Mouse (Mus musculus): Measurements from ENCODE around the gene Sirt6.

The Sirt6 gene

GRCm38 (mm10) chr10:81623441-81623840 is 4.2 kb downstream of the Sirt6 start:
- no peak for DNase-seq

DNA sequence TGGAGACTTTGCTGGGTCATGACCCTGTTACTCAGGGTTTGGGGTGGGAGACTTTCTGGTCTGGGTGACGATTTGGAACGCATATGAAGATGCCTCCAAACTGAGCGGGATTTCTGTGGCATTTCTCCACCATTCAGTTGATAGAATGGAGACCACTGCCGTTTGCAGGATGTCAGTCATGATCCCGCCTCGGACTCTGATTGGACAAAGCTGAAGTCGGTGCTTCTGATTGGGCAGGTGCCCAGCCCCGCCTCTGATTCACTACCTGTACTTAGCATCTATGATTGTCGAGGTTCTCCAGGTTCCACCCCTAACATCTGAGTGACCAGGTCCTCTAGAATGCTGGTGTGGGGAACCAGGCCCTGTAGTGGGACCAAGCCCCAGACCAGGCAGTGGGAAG is 6.8 kb downstream of the Sirt6 start:
- no peak for DNase-seq

DNA sequence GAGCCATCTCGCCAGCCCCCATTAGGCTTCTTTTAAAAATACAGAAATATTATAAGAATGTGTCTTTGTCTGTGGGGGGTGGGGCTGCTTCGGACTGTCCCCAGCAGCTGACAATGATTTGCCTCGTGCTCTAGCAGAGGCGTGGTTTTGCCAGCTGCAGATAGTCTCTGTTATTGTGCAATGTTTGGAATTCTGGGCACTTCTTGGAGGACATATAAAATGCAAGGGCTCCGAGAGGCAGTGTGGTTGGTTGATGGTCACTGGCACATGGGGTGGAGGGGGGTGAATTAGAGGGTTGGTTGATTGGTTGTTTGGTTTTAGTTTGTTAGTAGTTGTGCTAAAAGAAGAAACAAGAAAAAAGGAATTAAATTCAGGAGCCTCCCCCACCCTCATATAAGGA is 7.6 kb downstream of the Sirt6 start:
- DNase-seq: no peak

GRCm38 (mm10) chr10:81615486-81615885 is 12.1 kb downstream of the Sirt6 start:
- no peak for DNase-seq

DNA sequence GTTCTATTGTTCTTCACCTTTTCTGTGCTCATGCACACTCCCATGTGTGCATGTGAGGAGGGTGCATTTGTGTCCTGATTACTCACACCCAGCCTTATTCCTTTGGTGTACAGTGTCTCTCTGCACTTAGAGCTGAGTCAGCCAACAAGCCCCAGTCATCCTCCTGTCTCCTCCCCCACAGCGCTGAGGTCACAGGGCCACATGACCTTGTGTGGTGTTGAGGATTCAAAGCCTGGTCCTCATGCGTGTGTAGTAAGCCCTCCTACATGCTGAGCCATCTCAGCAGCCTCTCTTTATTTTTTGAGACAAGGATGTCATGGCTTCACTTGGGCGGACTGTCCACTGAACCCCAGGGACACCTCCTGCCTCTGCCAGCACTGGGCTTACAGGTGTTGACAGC is 14.8 kb downstream of the Sirt6 start:
- no peak for DNase-seq

- no peak for DNase-seq
Measured at GRCm38 (mm10) chr10:81608308-81608707, 19.3 kb downstream of the Sirt6 start.

GRCm38 (mm10) chr10:81605974-81606751 is 21.4 kb downstream of the Sirt6 start, which contains the start of gene BC025920:
BC025920 (plus strand) TSS chr10:81606270.
- DNase-seq: peak; percentile 97

- no peak for DNase-seq
Measured at GRCm38 (mm10) chr10:81605666-81605973, 22.0 kb downstream of the Sirt6 start.

DNA sequence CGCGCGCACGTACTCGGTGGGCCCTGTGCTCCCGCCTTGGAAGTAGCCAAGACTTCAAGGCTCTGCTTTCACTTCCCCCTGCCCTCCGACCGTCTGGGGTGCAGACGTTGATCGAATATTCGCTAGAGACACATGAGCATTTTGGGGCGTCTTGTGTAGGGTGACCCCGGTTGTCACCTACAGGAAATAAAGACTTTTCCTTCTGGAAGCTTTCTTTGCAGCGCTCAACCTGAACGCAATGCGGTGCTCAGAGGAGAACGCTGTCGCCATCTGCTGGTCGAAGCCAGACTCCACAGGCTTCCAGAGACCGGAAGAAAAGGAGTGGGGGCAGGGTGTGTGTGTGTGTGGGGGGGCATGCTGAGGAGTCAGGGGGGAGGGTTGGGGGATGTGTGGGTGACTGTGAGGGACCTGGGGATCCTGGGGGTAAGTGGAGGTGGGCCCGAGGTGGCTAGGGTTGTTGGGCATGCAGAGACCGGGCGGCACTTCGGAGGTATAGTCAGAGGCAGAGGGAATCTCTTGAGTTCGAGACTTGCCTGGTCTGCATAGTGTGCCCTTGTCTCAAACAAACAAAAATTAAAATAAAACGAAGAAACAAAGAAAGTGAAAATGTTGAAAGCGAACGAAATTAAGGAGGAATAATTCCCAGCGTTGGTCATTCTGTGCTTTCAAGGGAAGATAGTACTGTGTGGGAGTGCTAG is 22.5 kb downstream of the Sirt6 start:
- DNase-seq: peak; percentile 90

DNA sequence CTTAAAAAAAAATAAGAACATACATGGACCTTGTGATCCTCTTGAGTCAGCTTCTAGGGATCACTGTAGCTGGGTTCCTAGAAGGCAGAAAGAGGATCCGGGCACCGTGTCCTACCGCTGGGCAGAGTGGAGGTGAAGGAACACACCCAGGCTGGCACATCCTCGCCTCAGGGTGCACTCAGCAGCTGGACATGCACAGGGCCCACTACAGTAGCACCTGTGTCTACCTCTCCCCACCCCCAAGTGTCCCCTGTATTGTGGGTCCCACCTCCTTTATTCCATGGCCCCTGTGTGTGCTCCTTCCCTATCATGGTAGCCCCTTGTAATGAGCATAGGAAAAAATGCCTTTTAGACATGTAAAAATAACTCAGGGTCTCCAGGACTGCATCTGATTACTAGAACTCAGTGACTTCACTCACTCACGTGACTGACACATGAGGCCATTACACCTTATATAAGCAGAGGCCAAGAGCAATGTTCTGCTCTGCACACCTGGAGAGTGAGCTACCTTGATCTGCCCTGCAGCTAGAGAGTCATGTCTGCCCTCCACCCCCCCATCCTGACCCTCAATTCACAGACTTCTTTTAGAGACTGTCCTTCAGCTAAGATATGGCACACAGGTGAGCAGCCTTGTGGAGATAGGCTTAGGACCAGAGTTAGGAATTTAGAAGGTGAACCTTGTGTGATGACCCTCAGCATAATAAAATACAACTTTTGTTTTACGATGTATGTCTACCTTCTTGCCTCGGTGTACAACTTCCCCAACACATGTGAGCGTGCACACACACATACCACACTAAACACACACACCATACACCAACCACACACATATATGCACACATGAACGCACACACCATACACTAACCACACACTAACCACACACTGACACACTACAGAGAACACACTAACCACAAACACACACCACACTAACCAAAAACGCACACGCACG is 23.3 kb downstream of the Sirt6 start:
- DNase-seq: no peak

DNA sequence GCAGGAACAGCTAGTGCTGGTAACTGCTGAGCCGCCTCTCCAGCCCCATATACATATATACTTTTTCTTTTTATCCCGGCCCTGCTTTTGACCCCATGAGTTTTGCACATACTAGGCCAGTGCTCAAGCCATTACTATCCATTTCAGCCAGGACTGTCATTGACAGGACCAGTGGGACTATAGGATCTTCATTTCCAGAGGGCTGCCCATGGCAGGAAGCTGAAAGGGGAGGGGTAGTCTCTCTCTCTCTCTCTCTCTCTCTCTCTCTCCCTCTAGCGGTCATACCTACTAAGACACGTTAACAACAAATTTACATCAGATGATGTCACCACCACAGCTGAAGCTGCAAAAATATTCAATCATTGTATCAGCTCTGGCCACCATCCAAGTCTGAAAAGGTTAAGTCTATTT is 24.9 kb downstream of the Sirt6 start:
- peak; percentile 44 for DNase-seq

DNA sequence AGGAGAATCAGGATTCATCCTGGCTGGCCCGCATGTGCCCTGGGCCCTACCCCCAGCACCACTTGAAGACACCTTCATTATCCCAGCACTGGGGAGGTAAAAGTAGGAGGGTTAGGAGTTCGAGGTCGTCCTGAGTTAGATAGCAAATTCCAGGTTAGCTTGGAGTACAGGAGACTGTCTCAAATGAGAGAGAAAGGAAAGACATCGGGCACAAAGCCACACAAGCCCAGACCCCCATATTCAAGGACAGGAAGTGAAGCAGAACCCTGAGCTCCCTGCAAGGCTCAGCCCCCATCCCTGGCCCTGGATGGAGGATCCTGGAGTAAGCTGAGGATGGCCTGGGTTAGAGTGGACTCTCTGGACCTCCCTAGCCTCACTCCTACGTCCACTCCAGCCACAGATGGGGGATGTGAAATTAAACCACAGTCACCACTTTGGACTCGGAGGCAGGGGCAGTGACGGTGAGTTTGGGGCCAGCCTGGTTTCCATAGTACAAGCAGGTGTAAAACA is 26.1 kb downstream of the Sirt6 start:
- DNase-seq: no peak

- peak; percentile 96 for DNase-seq
Measured at GRCm38 (mm10) chr10:81600738-81601203, 26.8 kb downstream of the Sirt6 start, which contains the start of gene Tle6. Tle6 (minus strand) TSS chr10:81601073.

GRCm38 (mm10) chr10:81600096-81600495 is 27.5 kb downstream of the Sirt6 start:
- no peak for DNase-seq

DNA sequence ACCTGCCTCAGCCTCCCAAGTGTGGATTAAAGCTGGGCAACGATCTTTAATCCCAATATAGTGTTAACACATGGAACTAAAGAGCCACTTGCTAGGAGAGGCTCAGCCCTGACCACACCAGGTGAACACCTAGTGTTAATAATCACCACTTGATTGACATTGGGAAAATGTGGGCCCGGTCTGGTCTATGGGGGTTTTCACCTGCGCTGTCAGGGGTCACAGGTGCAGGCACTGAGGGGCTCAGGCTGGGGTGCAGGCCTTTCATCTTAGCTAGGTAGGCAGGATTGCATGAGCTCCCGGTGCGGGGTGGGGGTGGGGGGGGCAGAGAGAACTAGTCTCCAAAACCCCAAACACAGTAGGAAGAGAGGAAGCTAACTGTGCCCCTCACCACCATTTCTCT is 28.0 kb downstream of the Sirt6 start:
- no peak for DNase-seq

DNA sequence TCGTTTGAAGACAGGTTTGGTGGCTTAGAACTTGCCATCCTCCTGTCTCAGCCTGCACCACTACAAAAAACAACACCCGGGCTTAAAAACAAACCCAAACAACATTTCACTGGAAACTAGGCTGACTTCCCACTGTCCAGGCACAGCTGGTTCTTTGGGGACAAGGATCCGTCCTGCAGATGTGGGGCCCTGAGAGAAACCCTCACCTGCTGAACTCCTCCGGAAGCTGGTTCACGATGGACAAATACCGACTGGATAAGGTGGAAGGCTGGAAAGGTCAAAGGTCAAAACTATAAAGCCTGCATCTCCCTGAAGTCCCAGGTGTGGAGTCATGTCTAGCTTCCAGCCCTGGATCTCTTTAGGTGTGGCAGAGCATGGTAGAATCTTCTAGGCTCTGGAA is 28.7 kb downstream of the Sirt6 start:
- no peak for DNase-seq

DNA sequence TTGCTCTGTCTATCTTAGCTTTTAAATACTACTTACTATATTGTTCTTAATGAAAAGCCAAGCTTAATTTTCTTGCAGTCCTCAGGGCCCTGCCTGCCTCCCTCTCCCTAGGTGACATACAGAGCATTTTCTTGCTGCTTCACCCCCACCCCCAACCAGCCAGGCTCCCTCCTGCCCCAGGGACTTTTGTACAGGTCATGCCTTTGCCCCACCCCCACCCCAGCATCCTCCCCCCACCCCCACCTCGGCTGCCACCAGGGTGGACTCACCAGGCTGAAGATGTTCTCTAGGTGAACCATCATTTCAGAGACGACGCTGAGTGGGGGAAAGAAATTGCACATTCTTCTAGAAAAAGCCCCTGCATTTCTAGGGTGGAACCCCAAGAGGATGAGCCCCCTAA is 29.3 kb downstream of the Sirt6 start:
- no peak for DNase-seq

GRCm38 (mm10) chr10:81597137-81597950 is 30.3 kb downstream of the Sirt6 start:
- DNase-seq: peak; percentile 31

DNA sequence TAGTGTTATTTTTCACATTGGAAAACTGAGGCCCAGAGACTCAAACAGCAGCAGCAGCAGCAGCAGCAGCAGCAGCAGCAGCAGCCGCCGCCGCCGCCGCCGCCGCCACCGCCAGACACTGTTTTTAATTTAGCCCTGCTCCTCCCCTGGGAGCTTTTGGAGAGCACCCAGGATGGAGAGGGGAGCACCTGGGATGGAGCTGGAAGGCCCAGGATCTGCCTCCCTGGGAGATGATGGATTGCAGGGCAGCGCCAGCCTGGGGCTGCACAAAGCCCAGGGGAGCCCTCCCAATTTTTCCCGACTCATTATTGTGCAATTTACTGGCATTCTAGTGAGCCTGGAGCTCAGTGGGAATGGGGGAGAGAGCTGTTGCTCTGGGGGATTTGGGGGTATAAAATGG is 31.0 kb downstream of the Sirt6 start:
- DNase-seq: no peak

DNA sequence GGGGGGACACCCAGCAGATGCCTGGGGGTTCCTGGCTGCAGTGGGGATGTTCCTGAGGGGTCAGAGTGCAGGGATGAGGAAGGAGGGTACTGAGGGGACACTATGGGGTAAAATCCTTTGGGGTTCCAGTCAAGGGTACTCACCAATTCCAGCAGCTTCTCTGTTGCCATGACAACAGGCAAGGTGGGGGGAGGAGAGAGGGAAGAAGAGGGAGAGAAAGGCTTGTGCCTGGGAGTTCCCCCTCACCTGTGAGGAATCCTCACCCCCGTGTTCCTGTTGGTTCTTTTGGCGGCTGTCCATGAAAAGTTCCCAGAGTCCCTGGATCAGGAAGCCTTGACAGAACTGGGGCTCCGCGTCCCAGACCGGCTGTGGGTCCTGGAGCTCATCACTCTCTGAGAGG is 32.0 kb downstream of the Sirt6 start:
- DNase-seq: no peak

DNA sequence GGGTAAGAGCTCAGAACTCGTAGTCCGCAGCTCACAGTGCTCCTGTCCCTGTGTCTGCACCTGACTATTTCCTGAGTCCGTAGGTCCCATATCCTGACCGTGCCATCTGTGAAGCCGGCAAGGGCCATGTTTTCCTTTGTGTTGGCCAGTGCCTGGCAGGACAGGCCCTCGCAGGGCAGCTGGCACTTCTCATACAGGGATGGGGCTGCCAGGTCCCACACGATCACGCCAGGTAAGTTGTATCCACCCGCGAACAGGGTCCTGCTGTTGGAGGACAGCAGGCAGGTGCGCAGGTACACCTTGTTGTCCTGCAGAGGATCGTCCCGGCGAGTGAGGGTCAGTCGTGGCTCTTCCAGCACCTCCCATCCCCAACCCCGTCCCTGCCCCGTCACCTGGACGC is 33.7 kb downstream of the Sirt6 start:
- no peak for DNase-seq

GRCm38 (mm10) chr10:81593223-81593622 is 34.4 kb downstream of the Sirt6 start:
- no peak for DNase-seq

Measured in kidney, postnatal 14 days (tissue).